Mouse (Mus musculus) forelimb bud, embryonic 11.5 days (tissue): Measurements from ENCODE around the gene Wasf1.

ENCODE experiments used
- DNase-seq: peaks from one replicate; pipeline ENCODE4 v3.0.0-alpha.2; 2012; ENCODE audit warnings: low read depth, low spot score

Gene Wasf1

DNA sequence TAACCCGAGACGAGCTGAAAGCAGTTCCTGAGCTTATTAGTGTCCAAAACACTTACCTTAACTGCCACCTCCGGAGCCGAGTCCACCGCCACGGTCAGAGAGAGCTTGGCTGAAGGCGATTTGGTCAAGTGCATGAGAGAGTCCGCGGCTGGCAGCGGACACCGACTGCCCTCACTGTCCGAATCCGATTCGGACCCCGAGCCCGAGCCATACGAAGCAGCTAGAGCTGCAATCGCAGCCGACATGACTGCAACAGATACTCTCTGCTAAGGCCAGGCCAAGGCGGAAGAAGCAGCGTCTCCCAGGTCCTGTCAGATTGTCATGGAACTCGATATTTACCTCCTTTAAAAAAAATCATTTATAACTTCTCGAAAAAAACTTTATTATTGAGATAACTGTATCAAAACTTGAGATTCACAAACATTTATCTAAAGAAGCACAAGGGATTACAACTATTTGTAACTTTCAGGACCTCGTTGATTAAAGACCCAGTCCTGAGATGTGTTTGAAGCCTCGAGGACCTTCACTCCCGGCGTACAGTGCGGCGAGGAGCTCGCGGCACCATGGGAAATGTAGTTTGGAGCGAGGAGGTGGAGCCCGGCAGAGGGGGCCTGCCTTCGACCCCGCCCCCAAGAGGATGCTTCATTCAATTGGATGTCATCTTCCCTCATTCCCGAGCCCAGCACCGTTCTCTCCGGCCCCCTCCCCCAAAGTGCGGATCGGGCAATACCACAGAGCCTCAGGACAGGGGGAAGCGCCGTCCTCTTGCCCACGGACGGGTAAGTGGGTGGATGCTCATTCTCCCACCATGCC, at the start of gene Wasf1, which contains the start of gene Cdc40:
Gene Wasf1, plus strand, starts transcription at position 645 of the 813 bp plus-strand sequence.
Gene Cdc40, minus strand, starts transcription at position 481 of the 813 bp plus-strand sequence.
- DNase-seq: peak; percentile 97

DNA sequence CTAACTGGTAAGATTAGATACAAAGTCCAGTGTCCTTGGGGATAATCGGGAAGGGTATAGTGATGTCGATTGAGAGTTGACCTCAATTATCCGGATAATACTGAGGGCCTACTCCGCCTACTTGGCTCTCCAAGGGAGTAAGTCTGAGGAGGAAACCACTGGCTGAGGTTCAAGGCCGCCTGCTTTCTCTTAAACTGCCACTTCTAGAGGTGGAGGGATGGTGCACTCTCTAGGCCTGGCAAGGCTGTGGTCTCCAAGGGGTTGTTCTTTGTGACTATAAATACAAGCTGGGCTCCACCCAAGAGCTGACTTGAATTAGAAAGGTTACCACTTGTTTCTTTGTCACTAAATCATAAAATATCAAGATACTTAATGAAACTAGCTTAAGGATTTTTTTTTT, 43.2 kb upstream of the Wasf1 start:
- no peak for DNase-seq

DNA sequence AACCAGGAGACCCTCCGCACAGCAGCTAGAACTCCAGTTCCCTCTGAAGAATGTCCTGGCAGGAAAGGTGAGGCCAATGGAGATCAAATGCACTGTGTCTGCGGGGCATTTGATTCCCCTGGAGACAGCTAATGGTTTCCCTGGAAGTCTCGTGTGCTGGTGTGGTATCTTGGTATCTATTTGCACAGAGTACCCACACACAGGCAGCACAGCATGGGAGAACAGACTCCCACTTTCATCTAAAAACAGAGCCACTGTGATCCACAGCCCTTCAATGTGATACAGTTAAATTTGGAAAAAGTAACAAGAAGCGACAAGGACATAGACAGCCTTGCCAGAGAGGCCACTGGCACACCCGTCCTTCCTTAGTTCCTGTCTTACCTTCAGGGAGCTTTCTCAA, 39.4 kb upstream of the Wasf1 start:
- DNase-seq: no peak

DNA sequence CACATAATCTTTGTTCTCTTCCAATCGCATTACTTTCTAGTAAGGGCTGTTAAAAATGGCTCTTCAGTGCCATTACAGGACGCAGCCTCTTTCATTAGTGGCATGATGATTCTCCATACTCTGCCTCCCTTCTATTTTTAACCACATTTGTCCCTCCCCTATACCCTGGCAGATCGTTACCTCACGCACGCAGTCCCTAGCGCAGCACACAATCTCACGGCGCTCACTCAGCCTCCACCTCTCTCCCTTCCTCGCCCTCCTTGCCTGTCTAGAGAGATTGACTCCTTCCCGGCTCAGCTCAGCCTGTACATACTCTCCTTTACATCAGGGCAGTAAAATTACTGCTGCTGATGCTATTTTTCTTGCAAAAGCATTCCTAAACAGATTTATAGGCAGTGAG, 38.7 kb upstream of the Wasf1 start:
- DNase-seq: peak; percentile 26

DNA sequence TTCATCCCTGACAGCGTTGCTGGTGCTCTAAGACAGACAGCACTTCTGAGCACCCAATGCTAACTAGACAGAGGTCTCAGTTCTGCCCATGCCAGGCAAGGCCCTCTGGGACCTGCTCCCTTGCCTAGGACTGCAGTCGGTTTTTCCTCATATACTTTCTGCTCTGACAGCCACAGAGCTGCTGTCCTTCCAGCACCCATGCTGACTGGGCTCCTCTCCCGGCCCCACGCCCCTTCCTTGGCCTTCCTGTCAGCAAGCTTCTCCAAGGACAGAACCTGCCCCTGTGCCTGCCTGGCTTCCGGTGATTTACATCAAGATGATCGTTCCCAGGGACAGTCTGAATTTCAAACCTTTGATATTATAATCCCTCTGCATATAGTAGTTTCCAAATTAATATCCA, 37.6 kb upstream of the Wasf1 start:
- DNase-seq: no peak

DNA sequence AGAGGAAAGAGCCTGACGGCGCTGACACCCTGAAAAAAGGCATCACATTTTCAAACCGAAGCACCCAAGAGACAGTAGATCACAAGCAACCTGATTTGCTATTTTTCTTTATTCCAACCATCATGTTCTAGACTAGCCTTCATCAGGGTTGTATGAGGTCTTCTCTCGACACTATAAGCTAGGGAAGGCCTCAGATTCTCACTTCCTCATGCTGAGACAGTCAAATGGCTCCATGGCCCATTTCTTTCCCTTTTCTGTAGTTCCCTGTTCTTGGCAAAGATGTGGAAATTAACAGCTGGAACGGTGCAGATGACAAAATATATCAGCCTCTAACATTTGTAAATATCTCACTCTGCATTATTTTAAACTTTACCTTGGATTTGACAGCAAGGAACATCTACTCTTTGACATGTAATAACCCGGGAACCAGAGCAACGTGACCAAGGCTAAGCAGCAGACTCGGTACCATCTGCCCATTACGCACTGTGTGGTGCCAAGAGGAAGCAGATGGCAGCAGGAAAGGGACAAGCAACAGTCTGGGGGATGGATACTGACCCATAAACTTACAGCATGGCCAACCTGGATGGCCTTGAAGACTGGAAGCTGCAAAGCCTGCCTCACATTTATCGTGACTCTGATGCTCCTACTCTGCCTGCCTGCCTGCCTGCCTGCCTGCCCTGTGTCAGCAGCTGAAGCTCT, 36.0 kb upstream of the Wasf1 start:
- DNase-seq: no peak

DNA sequence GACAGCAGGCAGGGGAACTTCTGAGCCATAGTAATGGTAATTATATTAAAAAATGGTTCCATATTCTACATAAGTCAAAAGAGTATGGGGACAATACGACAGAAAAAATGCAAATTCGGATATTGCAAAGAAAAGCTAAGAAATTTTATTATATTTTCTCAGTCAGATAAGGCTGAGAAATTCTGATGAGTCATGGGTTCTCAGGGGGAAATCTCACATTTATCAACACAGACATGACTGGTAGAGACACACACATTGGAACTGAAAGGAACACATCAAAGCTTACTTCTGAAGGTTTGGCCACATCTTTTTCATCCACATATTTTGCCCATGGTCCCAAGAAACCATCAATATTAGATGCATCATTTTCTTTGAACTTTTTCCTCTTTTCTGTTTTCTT, 32.6 kb upstream of the Wasf1 start:
- no peak for DNase-seq

DNA sequence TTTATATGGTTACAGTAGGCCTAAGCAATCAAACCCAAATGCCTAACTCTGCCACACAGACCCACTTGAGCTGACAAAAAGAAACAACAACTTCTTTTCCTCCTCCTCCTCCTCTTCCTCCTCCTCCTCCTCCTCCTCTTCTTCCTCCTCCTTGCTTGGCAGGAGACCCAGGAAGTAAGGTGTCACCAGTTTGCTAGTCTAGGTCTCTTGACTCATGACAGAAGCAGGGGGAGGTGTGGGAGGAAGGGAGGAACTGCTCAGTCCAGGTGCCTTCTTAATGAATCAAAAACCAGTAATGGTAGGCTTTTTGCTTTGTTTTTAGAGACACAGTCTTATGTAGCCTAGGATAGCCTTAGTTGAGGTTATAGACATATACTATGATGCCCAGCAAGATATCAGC, 32.1 kb upstream of the Wasf1 start:
- no peak for DNase-seq

DNA sequence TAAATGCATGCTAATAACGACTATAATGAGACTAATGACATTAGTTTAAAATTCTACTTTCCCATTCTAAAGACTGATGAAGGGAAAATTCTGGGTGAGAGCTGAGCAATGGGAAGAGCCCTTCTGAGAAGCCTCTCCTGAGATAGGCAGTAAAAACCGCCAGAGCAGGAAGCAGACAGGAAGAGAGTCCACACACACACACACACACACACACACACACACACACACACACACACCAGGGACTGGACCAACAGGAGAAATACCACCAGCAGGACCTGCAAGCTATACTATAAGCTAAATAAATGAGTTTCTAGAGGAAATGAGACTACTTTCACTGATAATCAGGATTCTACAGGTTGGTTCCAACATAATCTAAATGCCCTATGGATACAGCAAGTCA, 27.7 kb upstream of the Wasf1 start:
- DNase-seq: no peak

DNA sequence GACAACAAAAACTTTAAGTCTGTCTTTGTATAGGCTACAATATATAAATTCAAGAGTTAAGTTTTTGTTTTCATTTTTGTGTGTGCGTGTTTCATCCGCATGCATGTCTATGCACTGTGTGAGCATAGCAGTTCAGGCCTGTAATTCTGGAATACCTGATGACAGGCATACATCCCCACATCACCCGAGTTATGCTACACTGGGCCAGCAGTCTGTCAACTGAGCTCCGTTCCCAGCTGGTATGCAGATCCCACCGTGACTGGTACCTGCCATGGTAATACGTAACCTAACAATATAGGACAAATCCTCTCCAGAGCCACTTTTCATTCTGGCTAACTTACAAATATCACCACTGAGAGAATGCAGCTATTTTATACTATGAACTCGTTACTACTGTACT, 26.6 kb upstream of the Wasf1 start:
- DNase-seq: no peak

DNA sequence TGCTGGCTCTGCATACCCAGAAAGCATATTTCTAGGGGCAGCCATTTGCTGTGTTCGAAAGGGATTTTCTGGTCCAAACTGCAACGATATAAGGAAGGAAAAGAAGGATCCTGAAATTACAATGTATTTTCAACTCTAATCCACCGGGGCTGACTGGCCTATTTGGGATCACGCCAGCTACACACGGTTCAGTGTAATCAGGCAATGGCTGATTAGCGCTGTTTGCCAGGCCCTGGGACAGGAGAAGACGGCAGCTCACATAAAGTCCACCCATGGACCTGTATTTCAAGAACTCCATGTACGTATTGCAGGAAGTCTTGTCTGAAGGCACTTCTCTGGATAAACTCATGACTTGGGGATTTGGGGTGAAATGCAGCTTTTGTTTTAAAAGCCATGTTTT, 25.7 kb upstream of the Wasf1 start:
- no peak for DNase-seq

DNA sequence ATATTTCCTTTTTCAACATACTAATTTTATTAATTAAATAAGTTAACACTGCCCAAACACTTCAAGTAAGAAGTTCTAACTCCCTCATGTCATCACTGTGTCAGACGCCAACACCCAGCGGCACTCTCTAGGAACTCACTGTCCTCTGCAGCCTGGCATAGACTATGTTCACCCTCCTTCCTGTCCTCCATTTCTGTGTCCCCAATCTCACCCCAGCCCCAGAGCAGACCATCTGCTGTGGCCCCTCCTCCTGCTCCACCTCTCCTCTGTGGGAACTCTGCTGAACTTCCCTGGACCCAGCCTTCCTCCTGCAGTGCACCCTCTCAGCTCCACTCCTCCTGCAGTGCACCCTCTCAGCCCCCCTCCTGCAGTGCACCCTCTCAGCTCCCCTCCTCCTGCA, 15.2 kb upstream of the Wasf1 start:
- DNase-seq: no peak

DNA sequence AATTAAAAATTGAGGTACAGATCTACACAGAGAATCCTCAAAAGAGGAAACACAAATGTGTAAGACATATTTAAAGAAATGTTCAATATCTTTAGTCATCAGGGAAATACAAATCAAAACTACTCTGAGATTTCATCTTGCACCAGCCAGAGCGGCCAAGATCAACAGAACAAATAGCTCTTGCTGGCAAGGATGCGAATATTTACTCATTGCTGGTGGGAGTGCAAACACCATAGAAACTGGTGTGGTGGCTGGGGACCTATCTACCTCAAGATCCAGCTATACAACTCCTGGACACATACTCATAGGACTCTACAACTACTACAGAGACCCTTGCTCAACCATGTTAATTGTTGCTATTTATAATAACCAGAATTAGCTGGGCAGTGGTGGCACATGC, 12.0 kb upstream of the Wasf1 start:
- no peak for DNase-seq

DNA sequence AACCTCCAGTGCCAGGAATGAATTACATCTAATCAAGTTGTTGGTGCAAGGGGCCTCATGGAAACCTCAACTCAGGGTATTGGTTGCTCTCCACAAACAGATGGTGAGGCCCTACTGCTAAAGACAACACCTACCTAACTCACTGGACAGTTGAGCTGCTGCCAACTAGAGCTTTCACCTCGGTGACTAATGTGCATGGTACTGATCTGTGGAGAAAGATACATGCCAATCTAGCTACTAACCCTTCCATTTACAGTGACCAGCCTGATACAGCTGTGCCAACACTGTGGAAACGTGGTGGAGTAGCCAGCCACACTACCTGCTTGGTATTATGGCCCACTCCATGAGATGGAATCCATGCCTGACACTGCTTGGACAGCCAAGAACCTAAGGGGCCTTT, 11.2 kb upstream of the Wasf1 start:
- DNase-seq: no peak

DNA sequence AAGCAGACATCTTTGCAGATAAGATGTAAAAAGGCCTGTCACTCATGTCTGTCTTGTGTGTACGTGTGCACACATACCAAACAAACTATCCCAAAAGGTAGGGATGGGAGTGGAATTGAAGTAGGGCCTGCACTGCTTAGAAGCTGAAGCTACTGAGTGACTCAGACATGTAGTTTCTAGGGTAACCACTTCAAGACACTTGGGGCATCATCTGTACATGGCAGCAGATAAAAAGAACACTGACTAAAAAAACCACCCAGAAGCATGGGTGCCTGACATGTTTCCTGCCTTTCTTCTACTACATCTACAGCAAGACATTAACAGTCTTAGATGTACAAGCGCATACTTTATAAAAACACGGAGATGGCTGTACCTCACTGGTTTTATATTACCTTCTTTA, 5.0 kb upstream of the Wasf1 start:
- DNase-seq: no peak

DNA sequence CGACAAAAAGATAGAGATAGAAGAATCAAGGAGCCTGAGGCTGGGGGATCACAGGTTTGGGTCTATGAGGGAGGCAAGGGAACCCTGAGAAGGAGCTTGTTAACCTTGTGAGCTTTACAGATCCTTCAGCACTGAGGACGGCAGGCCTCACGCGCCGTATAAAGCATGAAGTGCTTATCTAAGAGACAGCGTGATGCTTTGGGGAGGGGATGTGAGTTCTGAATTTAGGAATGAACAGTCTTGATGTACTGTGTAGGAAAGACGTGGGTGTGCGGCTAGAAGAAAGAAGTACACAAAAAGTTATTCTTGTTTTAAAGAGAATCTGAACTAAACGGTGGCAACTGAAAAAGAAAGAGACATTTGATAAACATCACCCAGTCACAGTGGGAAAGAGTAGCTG, 3.3 kb upstream of the Wasf1 start:
- no peak for DNase-seq

DNA sequence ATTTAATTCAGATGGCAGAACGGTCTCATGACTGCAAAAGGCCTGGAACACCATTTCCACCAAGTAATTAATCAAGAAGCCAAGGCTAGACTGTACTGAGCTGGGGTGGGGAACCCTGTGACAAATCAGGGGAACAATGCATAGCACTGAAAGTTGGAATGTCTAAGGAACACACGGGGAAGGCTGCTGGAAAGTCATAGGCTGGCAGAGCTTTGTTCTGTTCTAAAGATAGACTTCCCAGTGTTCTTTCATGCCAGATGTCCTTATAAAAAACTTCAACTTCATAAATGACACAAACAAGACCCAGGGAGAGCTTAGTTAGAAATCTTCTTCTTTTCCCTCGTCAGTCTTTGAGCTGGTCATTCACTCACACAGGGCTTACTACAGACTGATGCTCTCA, 2.0 kb upstream of the Wasf1 start:
- no peak for DNase-seq

DNA sequence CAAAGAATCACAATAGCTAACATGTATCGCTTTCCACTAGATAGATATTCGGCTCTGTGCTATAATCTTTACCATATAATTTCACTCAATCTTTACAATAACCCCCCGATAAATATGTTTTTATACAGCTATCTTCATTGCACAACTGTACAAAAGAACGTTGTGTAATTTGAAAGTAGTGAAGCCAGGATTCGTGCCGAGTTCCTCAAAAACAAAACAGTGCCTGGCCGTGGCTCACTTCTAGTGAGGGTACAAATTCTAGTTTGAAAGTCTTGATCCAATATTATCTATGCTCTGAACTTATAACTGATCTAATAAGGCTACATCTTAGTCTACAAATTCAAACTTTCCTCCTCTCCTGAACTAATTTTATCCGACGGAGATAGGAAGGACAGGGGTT, 942 bp upstream of the Wasf1 start:
- no peak for DNase-seq

DNA sequence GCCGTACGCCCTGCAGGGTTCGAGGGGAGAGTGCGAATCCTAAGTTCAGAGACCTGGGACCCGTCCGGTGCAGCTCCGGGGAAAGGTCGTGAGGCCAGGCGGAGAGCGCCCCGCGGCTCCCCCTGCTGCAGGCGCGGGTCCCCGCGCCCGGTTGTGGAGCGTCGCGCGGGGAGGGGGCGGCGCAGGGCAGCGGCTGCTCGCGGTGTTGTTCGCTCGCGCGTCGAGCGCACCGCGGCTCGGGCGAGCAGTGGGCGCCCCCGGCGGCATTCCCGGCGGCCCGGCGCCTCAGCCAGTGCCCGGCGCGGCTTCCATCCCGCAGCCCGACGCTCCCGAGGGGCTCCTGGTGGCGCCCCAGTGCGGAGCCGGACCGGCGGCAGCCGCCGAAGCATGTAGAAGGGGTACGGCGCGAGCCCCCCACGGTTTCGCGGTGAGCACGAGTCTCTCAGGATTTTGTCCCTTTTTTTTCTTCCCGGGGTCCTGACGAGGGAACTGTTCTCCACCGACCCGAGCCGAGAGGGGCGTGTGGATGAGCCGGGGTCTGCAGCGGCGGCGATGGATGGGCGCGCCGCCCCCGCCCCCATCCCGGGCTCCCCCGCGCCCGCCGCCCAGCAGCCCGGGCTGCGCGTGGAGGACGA, 486 bp downstream of the Wasf1 start:
- DNase-seq: no peak

DNA sequence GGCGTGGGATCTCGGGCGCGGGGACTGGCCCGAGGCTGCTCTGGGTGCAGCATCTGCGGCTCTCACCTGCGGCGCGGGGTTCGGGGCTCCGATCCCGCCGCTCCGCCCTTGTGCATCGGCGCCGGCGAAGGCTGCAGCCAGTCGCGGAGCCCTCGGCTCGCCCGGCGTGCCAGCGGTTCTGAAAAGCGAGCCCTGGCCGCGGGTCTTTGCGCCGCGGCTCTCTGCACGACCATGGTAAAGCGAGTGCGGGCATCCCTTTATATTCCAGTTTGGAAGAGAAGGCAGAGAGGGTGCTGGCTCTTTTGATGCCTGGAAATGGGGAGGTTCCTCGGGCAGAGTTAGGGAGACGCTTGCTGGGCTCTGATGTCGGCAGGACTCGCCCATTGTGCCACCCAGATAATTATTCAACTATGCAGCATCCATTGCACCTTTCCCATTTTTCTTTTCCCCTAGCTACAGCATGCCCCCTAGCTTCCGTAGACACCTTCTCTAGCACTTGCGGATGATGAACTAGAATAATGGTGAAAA, 1.1 kb downstream of the Wasf1 start:
- DNase-seq: peak; percentile 47

DNA sequence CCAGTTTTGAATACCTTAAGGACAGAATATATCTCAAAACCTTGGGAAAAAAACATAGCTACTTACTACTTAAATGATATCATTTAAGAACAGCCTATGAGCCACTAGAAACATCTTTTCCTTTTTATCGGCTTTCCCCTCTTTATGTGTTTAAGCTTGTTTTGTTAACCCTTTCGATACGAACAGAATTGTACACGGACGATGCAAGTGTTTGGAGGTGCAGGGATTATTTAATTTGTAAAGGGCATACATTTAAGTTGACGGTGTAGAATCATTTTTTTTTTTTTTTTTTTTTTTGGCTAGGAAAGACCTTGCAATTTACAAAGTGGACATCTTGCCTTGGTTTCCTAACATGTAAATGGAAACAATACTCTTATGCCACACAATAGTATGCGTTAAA, 2.2 kb downstream of the Wasf1 start:
- no peak for DNase-seq

DNA sequence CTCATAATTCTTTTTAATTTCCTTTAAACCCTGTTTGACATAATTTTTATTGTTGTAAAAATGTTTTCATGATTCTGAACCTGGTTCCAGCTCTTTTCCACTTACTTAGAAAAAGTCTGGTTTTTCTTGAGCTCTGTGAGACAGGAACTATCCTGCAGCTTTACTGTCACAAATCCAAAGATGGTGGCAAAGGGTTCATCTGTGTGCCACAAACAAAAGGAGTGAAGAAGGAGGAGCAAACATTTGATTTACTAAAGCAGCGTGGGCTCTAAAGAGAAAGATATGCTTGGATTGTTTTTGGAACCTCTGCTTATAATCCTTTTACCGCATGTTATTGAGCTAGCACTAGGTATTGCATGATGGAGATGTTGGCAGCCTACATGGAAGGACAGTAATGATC, 4.0 kb downstream of the Wasf1 start:
- DNase-seq: no peak

DNA sequence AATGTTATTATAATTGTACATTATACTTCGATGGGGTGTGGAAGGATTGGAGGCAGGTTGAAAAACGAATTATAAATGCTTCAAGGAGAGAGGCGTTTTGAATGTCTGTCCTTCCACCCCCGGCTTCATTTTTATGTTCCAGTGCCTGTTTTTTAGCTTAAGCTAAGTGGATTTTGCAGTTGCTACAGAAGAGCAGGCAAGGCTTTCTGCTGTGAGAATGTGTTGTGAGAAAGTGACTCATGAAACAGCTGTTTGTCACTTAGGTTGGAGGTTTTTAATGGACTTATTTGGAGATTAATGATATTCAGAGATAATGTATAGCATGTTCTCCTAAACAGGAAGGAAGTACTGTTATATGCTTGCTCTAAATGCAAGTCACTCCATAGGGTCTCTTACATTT, 5.9 kb downstream of the Wasf1 start:
- DNase-seq: no peak
